Mouse (Mus musculus): ENCODE measurements around the gene Phc3. TPM values are rescaled to one million over a fixed set of nuclear protein-coding genes. Genes with fewer than 3 reads are reported as not detected.

Gene Phc3
- total and polyA plus RNA-seq, 2 experiments, result 9.8 to 13.3 TPM

DNA sequence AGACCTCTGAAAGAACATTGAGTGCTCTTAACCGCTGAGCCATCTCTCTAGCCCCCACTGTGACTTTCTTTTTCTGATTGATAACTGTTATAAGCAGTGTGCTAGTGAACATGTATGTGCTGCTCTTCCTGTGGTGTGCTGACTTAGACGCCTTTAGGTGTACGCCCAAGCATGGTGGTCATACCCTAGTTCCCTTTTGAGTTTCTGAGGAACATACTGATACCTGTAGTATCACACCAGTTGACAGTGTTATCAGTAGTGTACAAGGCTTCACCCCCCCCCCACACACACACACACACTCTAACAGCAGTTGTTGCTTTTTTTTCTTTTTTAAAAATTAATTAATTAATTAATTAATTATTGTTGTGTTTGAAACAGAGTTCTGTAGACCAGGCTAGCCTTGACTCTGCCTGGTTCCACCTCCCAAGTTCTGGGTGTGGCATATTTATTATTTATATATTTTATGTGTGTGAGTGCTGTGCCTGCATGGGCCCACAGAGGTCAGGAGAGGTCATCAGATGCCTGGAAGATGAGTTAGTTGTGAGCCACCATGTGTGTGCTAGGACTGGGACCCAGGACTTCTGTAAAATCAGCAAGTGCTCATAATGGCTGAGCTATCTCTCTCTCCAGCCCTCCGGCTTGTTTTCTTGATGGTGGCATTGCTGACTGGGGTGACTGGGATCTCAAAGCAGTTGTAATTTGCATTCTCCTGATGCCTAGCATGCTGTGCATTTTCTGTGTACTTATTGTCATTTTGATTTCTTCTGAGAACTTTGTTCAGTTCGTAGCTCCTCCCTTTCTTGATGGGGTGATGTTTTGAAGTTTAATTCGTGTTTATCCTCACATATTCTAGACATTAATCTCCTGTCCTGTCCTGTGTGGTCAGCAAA, 35.4 kb upstream of the Phc3 start:
- H3K9ac ChIP-seq (ENCODE audit: low read depth, low read length), result no peak overlapping the region
- peaks cover 10% of the 10 kb centered on the region for H3K4me1 ChIP-seq (ENCODE audit: control insufficient read depth, insufficient read depth, low read length)
- no peak overlapping the region for H3K27ac ChIP-seq (replicated peaks; ENCODE audit: insufficient read depth, low read depth, low read length)
- 85% methylated on average over 6 of the region's 6 CpGs for WGBS
- H3K4me3 ChIP-seq (ENCODE audit: insufficient read depth, low read depth, low read length), result no peak overlapping the region
- no peak for DNase-seq (ENCODE audit: extremely low read depth, low read depth, low spot score)
- no peaks in the 10 kb centered on the region for H3K27me3 ChIP-seq (ENCODE audit: control insufficient read depth, insufficient read depth, low read length)
- TF ChIP-seq CTCF (IDR thresholded peaks at IDR 0.05; ENCODE audit: low read depth, low read length) (no peak), POLR2A (IDR thresholded peaks at IDR 0.05; ENCODE audit: extremely low read depth, insufficient read depth, low read length) (no peak)
- no peaks in the 10 kb centered on the region for H3K36me3 ChIP-seq (ENCODE audit: control insufficient read depth, insufficient read depth, low read length)
- peaks cover 38% of the 10 kb centered on the region for H3K79me2 ChIP-seq (ENCODE audit: control insufficient read depth, insufficient read depth, low read length)

DNA sequence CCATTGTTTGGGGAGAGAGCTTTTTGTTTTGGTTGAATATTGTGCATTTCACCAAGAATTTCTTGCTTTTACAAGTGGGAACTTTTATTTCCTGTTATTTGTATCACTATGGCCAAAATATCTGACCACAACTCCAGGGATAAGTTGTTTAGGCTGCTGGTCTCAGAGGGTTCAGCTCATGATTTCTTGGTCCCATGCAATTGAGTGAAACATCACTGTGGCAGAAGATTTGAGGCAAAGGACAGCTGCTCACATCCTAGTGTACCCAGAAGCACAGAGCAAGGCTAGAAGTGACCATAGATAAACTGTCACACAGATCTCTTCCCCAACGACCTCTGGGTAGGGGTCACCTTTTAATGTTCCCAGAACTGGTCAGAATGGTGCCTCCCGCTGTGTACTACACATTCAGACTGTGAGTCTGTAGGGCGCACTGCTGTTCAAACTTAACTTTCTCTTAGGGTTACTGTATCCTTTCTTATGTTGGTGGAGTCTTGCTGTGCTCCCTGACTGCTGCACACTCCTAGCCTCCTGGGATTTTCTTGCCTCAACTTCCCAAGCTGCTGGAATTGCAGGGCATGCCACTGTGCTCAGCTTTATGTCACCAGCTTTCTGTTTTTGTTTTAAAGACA, 31.9 kb upstream of the Phc3 start:
- WGBS, result 68% methylated on average over 3 of the region's 3 CpGs
- no peak for TF ChIP-seq POLR2A (IDR thresholded peaks at IDR 0.05; ENCODE audit: extremely low read depth, insufficient read depth, low read length)
- TF ChIP-seq CTCF (IDR thresholded peaks at IDR 0.05; ENCODE audit: low read depth, low read length), result no peak
- H3K36me3 ChIP-seq (ENCODE audit: control insufficient read depth, insufficient read depth, low read length), result no peaks in the 10 kb centered on the region
- no peaks in the 10 kb centered on the region for H3K27me3 ChIP-seq (ENCODE audit: control insufficient read depth, insufficient read depth, low read length)
- H3K27ac ChIP-seq (replicated peaks; ENCODE audit: insufficient read depth, low read depth, low read length), result no peak overlapping the region
- no peak overlapping the region for H3K4me3 ChIP-seq (ENCODE audit: insufficient read depth, low read depth, low read length)
- DNase-seq (ENCODE audit: extremely low read depth, low read depth, low spot score), result no peak
- H3K79me2 ChIP-seq (ENCODE audit: control insufficient read depth, insufficient read depth, low read length), result peaks cover 32% of the 10 kb centered on the region
- H3K4me1 ChIP-seq (ENCODE audit: control insufficient read depth, insufficient read depth, low read length), result peaks cover 12% of the 10 kb centered on the region
- no peak overlapping the region for H3K9ac ChIP-seq (ENCODE audit: low read depth, low read length)

DNA sequence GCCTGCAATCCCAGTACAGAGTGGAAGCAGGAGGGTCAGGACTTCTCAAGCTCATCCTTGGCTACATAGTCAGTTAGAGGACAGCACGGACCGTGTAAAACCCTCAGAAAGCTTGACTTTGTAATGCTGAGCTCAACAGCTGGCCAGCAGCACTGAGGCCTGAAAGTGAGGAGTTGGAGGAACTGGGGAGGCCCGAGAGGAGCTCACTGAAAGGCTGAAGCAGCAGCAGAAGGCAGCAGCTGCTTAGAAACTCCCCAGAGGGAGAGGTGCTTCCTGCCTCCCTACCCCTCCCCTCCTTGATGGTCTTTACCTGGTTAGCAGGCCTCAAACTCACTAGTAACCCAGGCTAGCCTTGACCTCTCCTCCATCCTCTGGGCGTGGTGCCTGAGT, 30.8 kb upstream of the Phc3 start:
- peaks cover 12% of the 10 kb centered on the region for H3K4me1 ChIP-seq (ENCODE audit: control insufficient read depth, insufficient read depth, low read length)
- peaks cover 33% of the 10 kb centered on the region for H3K79me2 ChIP-seq (ENCODE audit: control insufficient read depth, insufficient read depth, low read length)
- TF ChIP-seq POLR2A (IDR thresholded peaks at IDR 0.05; ENCODE audit: extremely low read depth, insufficient read depth, low read length) (no peak), CTCF (IDR thresholded peaks at IDR 0.05; ENCODE audit: low read depth, low read length) (no peak)
- H3K36me3 ChIP-seq (ENCODE audit: control insufficient read depth, insufficient read depth, low read length), result no peaks in the 10 kb centered on the region
- DNase-seq (ENCODE audit: extremely low read depth, low read depth, low spot score), result no peak
- no peak overlapping the region for H3K4me3 ChIP-seq (ENCODE audit: insufficient read depth, low read depth, low read length)
- H3K9ac ChIP-seq (ENCODE audit: low read depth, low read length), result no peak overlapping the region
- 0 out of 2 replicates have a peak overlapping the region, but pooled peaks have one; percentile 3 for H3K27ac ChIP-seq (replicated peaks; ENCODE audit: insufficient read depth, low read depth, low read length)
- 26% methylated on average over 4 of the region's 4 CpGs for WGBS
- no peaks in the 10 kb centered on the region for H3K27me3 ChIP-seq (ENCODE audit: control insufficient read depth, insufficient read depth, low read length)

DNA sequence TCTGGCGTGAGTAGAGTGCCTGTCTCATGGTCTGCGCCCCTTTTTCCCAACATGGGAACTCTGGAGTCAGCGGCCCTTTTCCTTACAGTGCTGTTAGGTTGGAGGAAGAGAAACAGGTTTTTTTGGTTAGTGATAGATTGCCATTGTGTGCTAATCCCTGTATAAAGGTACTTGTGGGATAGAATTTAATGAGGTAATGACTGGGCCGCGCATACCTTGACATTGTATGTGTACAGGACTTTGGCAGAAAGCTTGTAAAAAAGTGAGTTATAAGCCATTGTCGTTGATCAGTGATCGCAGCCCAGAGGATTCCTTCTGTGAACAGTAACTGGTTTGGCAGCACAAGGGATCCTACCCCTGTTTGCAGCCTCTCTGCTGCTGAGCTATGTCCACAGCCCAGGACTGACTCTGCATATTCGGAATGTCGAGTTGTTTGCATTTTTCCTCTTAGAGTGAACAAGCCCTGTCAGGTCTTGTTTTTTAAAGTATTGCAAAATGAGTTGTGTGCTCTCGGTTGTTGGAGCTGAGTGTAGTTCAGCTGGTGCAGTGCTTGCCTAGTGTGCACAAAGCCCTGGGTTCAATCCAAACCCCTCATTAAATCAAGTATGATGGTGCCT, 30.3 kb upstream of the Phc3 start:
- H3K27ac ChIP-seq (replicated peaks; ENCODE audit: insufficient read depth, low read depth, low read length), result peak overlapping the region; percentile 15
- DNase-seq (ENCODE audit: extremely low read depth, low read depth, low spot score), result peak; percentile 77

DNA sequence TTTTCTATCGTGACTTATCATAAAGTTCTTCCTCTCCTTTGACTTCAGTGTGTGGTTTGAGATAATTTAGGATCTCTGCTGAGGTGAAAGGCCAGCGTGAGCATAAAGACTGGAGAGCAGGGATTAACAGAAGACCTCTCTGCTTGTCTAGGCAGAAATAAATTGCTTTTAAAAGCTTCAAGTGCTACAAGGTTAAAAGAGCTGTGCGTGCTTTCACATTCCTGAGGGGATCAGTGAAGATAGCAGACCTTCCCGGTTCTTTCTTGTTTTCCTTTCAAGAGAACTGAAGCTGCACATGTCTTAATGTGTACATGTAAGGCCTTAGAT, 27.4 kb upstream of the Phc3 start:
- H3K36me3 ChIP-seq (ENCODE audit: control insufficient read depth, insufficient read depth, low read length), result no peaks in the 10 kb centered on the region
- H3K4me1 ChIP-seq (ENCODE audit: control insufficient read depth, insufficient read depth, low read length), result peaks cover 12% of the 10 kb centered on the region
- TF ChIP-seq POLR2A (IDR thresholded peaks at IDR 0.05; ENCODE audit: extremely low read depth, insufficient read depth, low read length), result no peak
- no peak for TF ChIP-seq CTCF (IDR thresholded peaks at IDR 0.05; ENCODE audit: low read depth, low read length)
- whole genome bisulfite sequencing, result 6% methylated on average over 4 of the region's 4 CpGs
- H3K27ac ChIP-seq (replicated peaks; ENCODE audit: insufficient read depth, low read depth, low read length), result no peak overlapping the region
- DNase-seq (ENCODE audit: extremely low read depth, low read depth, low spot score), result no peak
- H3K79me2 ChIP-seq (ENCODE audit: control insufficient read depth, insufficient read depth, low read length), result peaks cover 17% of the 10 kb centered on the region; the same call in 1 of the 2 replicates
- H3K4me3 ChIP-seq (ENCODE audit: insufficient read depth, low read depth, low read length), result peak overlapping the region; percentile 85; the same call in 1 of the 2 replicates
- no peaks in the 10 kb centered on the region for H3K27me3 ChIP-seq (ENCODE audit: control insufficient read depth, insufficient read depth, low read length)
- no peak overlapping the region for H3K9ac ChIP-seq (ENCODE audit: low read depth, low read length)

More for the DNA sequence above, 30.3 kb upstream of the Phc3 start:
- no peak overlapping the region for H3K4me3 ChIP-seq (ENCODE audit: insufficient read depth, low read depth, low read length)
- no peak for TF ChIP-seq POLR2A (IDR thresholded peaks at IDR 0.05; ENCODE audit: extremely low read depth, insufficient read depth, low read length)
- TF ChIP-seq CTCF (IDR thresholded peaks at IDR 0.05; ENCODE audit: low read depth, low read length), result no peak
- no peaks in the 10 kb centered on the region for H3K27me3 ChIP-seq (ENCODE audit: control insufficient read depth, insufficient read depth, low read length)
- H3K9ac ChIP-seq (ENCODE audit: low read depth, low read length), result no peak overlapping the region
- peaks cover 12% of the 10 kb centered on the region for H3K4me1 ChIP-seq (ENCODE audit: control insufficient read depth, insufficient read depth, low read length)
- H3K79me2 ChIP-seq (ENCODE audit: control insufficient read depth, insufficient read depth, low read length), result peaks cover 33% of the 10 kb centered on the region
- WGBS, result 38% methylated on average over 10 of the region's 10 CpGs
- H3K36me3 ChIP-seq (ENCODE audit: control insufficient read depth, insufficient read depth, low read length), result no peaks in the 10 kb centered on the region

Measured in liver, adult 2 months (tissue).